Mouse (Mus musculus) E14TG2a.4 (cell line): ENCODE results near the gene Lrrfip1.

ENCODE experiments used
- CTCF ChIP-seq: conservative IDR thresholded peaks from 2 replicates; pipeline ENCODE4 v1.5.1; 2014; ENCODE audit warnings: low read length
- NANOG ChIP-seq: IDR thresholded peaks from 2 replicates; pipeline ENCODE4 v1.6.1; 2014; ENCODE audit warnings: borderline replicate concordance, low read length, mixed read lengths
- POU5F1 ChIP-seq: IDR thresholded peaks from 2 replicates; pipeline ENCODE4 v1.6.1; 2014; ENCODE audit warnings: low read length, borderline replicate concordance

DNA sequence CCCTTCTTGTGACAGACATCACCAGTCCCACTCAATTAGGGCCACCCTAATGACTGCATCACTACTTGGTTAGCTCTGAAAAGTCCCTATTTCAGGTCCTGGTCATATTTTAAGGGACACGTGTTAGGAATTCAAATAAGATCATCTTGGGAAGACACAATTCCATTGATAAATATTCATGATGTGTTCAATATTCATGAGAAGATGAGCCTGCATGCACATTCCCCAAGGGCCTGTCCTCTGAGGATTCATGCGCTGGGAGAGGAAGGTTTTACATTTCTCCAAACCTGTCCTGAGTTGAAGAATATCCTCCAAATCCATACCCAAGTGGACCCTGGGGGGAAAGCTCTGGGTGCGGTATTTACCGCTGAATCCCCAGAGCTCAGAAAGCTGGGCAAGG is 22.6 kb upstream of the Lrrfip1 start:
- TF ChIP-seq CTCF (no peak), POU5F1 (no peak), NANOG (no peak)
